In the genomic region with DNA sequence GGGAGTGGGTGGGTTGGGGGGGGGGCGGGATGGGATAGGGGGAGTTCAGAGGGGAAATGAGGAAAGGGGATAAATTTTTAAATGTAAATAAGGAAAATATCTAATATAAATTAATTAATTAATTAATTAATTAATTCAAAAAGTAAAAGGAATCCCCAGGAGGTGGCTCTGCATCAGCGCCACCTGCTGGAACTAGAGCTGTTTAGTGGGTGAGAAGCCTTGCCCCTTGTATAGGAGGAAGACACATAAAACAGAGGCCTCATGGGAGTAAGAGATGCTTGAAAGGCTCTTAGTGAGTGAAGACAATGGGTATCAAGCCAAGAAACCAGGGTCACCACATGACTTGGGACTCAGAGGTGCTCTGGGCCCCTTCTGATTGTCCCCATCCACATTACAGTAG, we compare ENCODE assay signal across 23 mouse cellular contexts. TPM values are rescaled to one million over a fixed set of nuclear protein-coding genes. Genes with fewer than 3 reads are reported as not detected.
DNase-seq lines count a peak whose midpoint lies in the region; ATAC-seq and TF ChIP-seq lines count a peak whose summit lies in the region.
"Had no signal": no experiment of that assay in that cellular context is flagged by ENCODE, and none has a peak within 500 bp of the region (broad histone marks: within the 10 kb centered on the region; RNA-seq: fewer than 3 reads in every experiment).

No protein-coding gene starts in this region.

- no peak overlapping the region for H3K4me3 ChIP-seq in intestine, postnatal 0 days (ENCODE audit: low read depth, low read length)
- H3K4me3 ChIP-seq in intestine, embryonic 16.5 days (ENCODE audit: low read length), result no peak overlapping the region
- H3K4me3 ChIP-seq: hindbrain, embryonic 10.5 days; limb, embryonic 12.5 days; liver, embryonic 15.5 days had no signal

- 94% methylated on average over 2 of the region's 2 CpGs for WGBS in intestine, postnatal 0 days
- WGBS in intestine, embryonic 16.5 days, result 86% methylated on average over 2 of the region's 2 CpGs

- H3K4me2 ChIP-seq in intestine, postnatal 0 days (replicated peaks; ENCODE audit: low read depth), result no peak overlapping the region
- no peak overlapping the region for H3K4me2 ChIP-seq in intestine, embryonic 16.5 days (ENCODE audit: low read depth, low read length)
- H3K4me2 ChIP-seq: limb, embryonic 12.5 days; liver, embryonic 15.5 days had no signal

- H3K27ac ChIP-seq in intestine, postnatal 0 days (ENCODE audit: low read depth, low read length), result no peak overlapping the region
- no peak overlapping the region for H3K27ac ChIP-seq in intestine, embryonic 16.5 days (ENCODE audit: low read length)
- H3K27ac ChIP-seq: hindbrain, embryonic 10.5 days; hindbrain, postnatal 0 days; limb, embryonic 12.5 days; liver, embryonic 15.5 days had no signal

- no peak for ATAC-seq in intestine, postnatal 0 days
- no peak for ATAC-seq in intestine, embryonic 16.5 days
- ATAC-seq: forebrain, embryonic 16.5 days; hindbrain, postnatal 0 days had no signal

- H3K9ac ChIP-seq in intestine, postnatal 0 days (ENCODE audit: low read depth, low read length), result no peak overlapping the region
- H3K9ac ChIP-seq in intestine, embryonic 16.5 days (ENCODE audit: low read depth, low read length), result no peak overlapping the region
- H3K9ac ChIP-seq: limb, embryonic 12.5 days; liver, embryonic 15.5 days had no signal

- no peaks in the 10 kb centered on the region for H3K36me3 ChIP-seq in intestine, postnatal 0 days (ENCODE audit: control insufficient read depth, insufficient read depth)
- no peaks in the 10 kb centered on the region for H3K36me3 ChIP-seq in intestine, embryonic 16.5 days (ENCODE audit: control insufficient read depth, insufficient read depth, low read length)
- H3K36me3 ChIP-seq: hindbrain, embryonic 10.5 days; limb, embryonic 12.5 days; liver, embryonic 15.5 days had no signal

- H3K27me3 ChIP-seq in intestine, postnatal 0 days (replicated peaks; ENCODE audit: control insufficient read depth, insufficient read depth, low read length), result no peaks in the 10 kb centered on the region
- no peaks in the 10 kb centered on the region for H3K27me3 ChIP-seq in intestine, embryonic 16.5 days (replicated peaks; ENCODE audit: control insufficient read depth, insufficient read depth, low read length)
- H3K27me3 ChIP-seq: limb, embryonic 12.5 days; liver, embryonic 15.5 days had no signal

- peak; percentile 31 for TF ChIP-seq CTCF in intestine, postnatal 0 days (IDR thresholded peaks at IDR 0.05; ENCODE audit: low read depth)

- H3K4me1 ChIP-seq in intestine, postnatal 0 days (replicated peaks; ENCODE audit: control insufficient read depth, insufficient read depth, low read length), result no peaks in the 10 kb centered on the region
- no peaks in the 10 kb centered on the region for H3K4me1 ChIP-seq in intestine, embryonic 16.5 days (ENCODE audit: control insufficient read depth, insufficient read depth, low read length)
- H3K4me1 ChIP-seq: hindbrain, embryonic 10.5 days; limb, embryonic 12.5 days; liver, embryonic 15.5 days had no signal

- DNase-seq in thymus, postnatal 0 days (ENCODE audit: low spot score), result peak; percentile 55
- no peak for DNase-seq in thymus, adult 18-20 months
- peak; percentile 26 for DNase-seq in ZHBTc4 (ENCODE audit: low read depth, low spot score)
- no peak for DNase-seq in frontal cortex, postnatal 36 days (ENCODE audit: low spot score in 2 of 2)
- DNase-seq in testis, postnatal 14 days (ENCODE audit: low spot score), result no peak
- DNase-seq: cerebellum, adult 18-20 months; cerebellum, postnatal 25 days; embryo, embryonic 11 days; gastrocnemius, postnatal 36 days; kidney, adult 8-10 months; kidney, postnatal 14 days; lung, postnatal 36 days had no signal

- H3K9me3 ChIP-seq in intestine, postnatal 0 days (ENCODE audit: control insufficient read depth), result no peaks in the 10 kb centered on the region
- H3K9me3 ChIP-seq in intestine, embryonic 16.5 days (ENCODE audit: control insufficient read depth, low read length), result no peaks in the 10 kb centered on the region
- H3K9me3 ChIP-seq: hindbrain, embryonic 10.5 days; limb, embryonic 12.5 days; liver, embryonic 15.5 days had no signal

RNA-seq across cellular contexts. Expression of gene Fam183b, which starts 5.9 kb away (rescaled TPM):
- polyA plus RNA-seq in intestine, postnatal 0 days (2015; fragmentation: Nextera tagmentation; extraction: Ambion mirVana), result 1.9 and 4.1 TPM in 2 replicates
- polyA plus RNA-seq in intestine, embryonic 16.5 days (2015; fragmentation: Nextera tagmentation; extraction: Ambion mirVana), result 8.5 and 10.4 TPM in 2 replicates
- 1.5 and 2.2 TPM in 2 replicates for polyA plus RNA-seq in thymus, postnatal 0 days (2015; fragmentation: Nextera tagmentation; extraction: Ambion mirVana)
- polyA plus RNA-seq: limb, embryonic 12.5 days; liver, embryonic 15.5 days had no signal

RNA-seq across cellular contexts. Expression of gene Olfr314, which starts 13.1 kb away (rescaled TPM):
- not detected in 2 replicates for polyA plus RNA-seq in intestine, postnatal 0 days (2015; fragmentation: Nextera tagmentation; extraction: Ambion mirVana)
- not detected in 2 replicates for polyA plus RNA-seq in intestine, embryonic 16.5 days (2015; fragmentation: Nextera tagmentation; extraction: Ambion mirVana)
- polyA plus RNA-seq in thymus, postnatal 0 days (2015; fragmentation: Nextera tagmentation; extraction: Ambion mirVana), result not detected in 2 replicates
- polyA plus RNA-seq: embryonic facial prominence, embryonic 14.5 days; forebrain, embryonic 16.5 days; hindbrain, embryonic 10.5 days; hindbrain, postnatal 0 days; limb, embryonic 12.5 days; liver, embryonic 15.5 days; midbrain, postnatal 0 days; testis, adult 2 months had no signal

RNA-seq across cellular contexts. Expression of gene Olfr313, which starts 18.9 kb away (rescaled TPM):
- polyA plus RNA-seq in intestine, postnatal 0 days (2015; fragmentation: Nextera tagmentation; extraction: Ambion mirVana), result not detected in 2 replicates
- not detected in 2 replicates for polyA plus RNA-seq in intestine, embryonic 16.5 days (2015; fragmentation: Nextera tagmentation; extraction: Ambion mirVana)
- 0.06 and 0.08 TPM in 2 replicates for polyA plus RNA-seq in thymus, postnatal 0 days (2015; fragmentation: Nextera tagmentation; extraction: Ambion mirVana)
- polyA plus RNA-seq: forebrain, embryonic 16.5 days; hindbrain, embryonic 10.5 days; hindbrain, postnatal 0 days; limb, embryonic 12.5 days; liver, embryonic 15.5 days; midbrain, postnatal 0 days had no signal

RNA-seq across cellular contexts. Expression of gene Olfr315, which starts 22.9 kb away (rescaled TPM):
- not detected in 2 replicates for polyA plus RNA-seq in intestine, postnatal 0 days (2015; fragmentation: Nextera tagmentation; extraction: Ambion mirVana)
- polyA plus RNA-seq in intestine, embryonic 16.5 days (2015; fragmentation: Nextera tagmentation; extraction: Ambion mirVana), result not detected in 2 replicates
- polyA plus RNA-seq in thymus, postnatal 0 days (2015; fragmentation: Nextera tagmentation; extraction: Ambion mirVana), result not detected in 2 replicates
- polyA plus RNA-seq: forebrain, embryonic 16.5 days; heart, embryonic 16.5 days; hindbrain, embryonic 10.5 days; hindbrain, postnatal 0 days; limb, embryonic 12.5 days; liver, embryonic 15.5 days; midbrain, postnatal 0 days; testis, adult 2 months had no signal

RNA-seq across cellular contexts. Expression of gene Olfr312, which starts 33.2 kb away (rescaled TPM):
- not detected in 2 replicates for polyA plus RNA-seq in intestine, postnatal 0 days (2015; fragmentation: Nextera tagmentation; extraction: Ambion mirVana)
- polyA plus RNA-seq in intestine, embryonic 16.5 days (2015; fragmentation: Nextera tagmentation; extraction: Ambion mirVana), result not detected in 2 replicates
- 0.03 TPM in 1 of 2 replicates, not detected in the other for polyA plus RNA-seq in thymus, postnatal 0 days (2015; fragmentation: Nextera tagmentation; extraction: Ambion mirVana)
- polyA plus RNA-seq: embryonic facial prominence, embryonic 14.5 days; forebrain, embryonic 16.5 days; hindbrain, embryonic 10.5 days; hindbrain, postnatal 0 days; limb, embryonic 12.5 days; liver, embryonic 15.5 days; midbrain, postnatal 0 days had no signal

Comparison
In these comparisons a context has a peak if more than half of its experiments do, and no peak if none do; other contexts are left out.
1. DNase-seq: peak in thymus, postnatal 0 days (single experiment) and ZHBTc4 (single experiment); none in thymus, adult 18-20 months (0 of 2), frontal cortex, postnatal 36 days (0 of 2) and testis, postnatal 14 days (single experiment).